Mouse (Mus musculus) olfactory bulb, adult 2 months (tissue): ENCODE measurements around the gene Mrc2. TPM values are rescaled to one million over a fixed set of nuclear protein-coding genes. Genes with fewer than 3 reads are reported as not detected.

Experiments used
- H3K27ac ChIP-seq: fragments of 200-500 bp; 2 replicates; pipeline ENCODE4 v1.5.1; 2012; ENCODE audit warnings: low read depth, low read length; ENCODE audit not compliant: insufficient read depth
- H3K4me1 ChIP-seq: fragments of 200-500 bp; 2 replicates; pipeline ENCODE4 v1.6.1; 2012; ENCODE audit warnings: low read length; ENCODE audit not compliant: control insufficient read depth, insufficient read depth
- H3K4me3 ChIP-seq: fragments of 200-500 bp; 2 replicates; pipeline ENCODE4 v1.5.1; 2012; ENCODE audit warnings: mild to moderate bottlenecking, low read depth, low read length, moderate library complexity; ENCODE audit not compliant: insufficient read depth
- CTCF ChIP-seq: fragments of 200-500 bp; IDR thresholded peaks from 2 replicates; pipeline ENCODE4 v1.5.1; 2012; ENCODE audit warnings: low read depth, mild to moderate bottlenecking, low read length, moderate library complexity; ENCODE audit not compliant: insufficient read depth
- POLR2A ChIP-seq: fragments of 200-500 bp; IDR thresholded peaks from 2 replicates; pipeline ENCODE4 v1.6.1; 2012; ENCODE audit warnings: mild to moderate bottlenecking, low read depth, low read length, moderate library complexity; ENCODE audit not compliant: insufficient read depth
- WGBS: fragments of 180-500 bp; shearing (Covaris S2); methylation state at CpG from one replicate; pipeline ENCODE4 v1.1.7; 2018; 5-methylcytosine and 5-hydroxymethylcytosine counted together
- polyA plus RNA-seq: library from polyadenylated mRNA; stranded (reverse); fragments of >200 nt; gene quantifications from 2 replicates; pipeline ENCODE4 v1.2.4, GENCODE M21; 2012; ENCODE audit warnings: low replicate concordance; ENCODE audit not compliant: missing spikeins, insufficient read depth, insufficient read length

Mrc2 gene
- polyA plus RNA-seq, 1 experiment: not detected

DNA sequence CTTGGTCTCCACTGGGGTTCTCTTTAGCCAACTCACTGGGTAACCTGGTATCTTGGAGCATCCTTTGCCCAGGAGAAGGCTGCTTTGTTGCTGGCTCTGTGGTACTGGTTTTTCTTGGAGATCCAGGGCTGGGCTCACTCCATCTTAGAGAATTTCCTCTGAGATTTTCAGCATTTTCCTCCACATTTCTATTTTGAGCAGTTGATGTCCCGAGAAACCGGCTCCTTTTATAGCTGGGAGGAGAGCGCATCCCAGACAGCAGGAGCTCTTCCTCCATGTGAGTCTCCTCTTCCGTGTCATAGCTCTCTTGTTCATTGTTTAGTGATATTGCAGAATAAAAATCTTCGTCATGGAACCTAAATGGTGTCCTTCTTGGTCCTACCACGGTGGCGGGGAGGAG, 97.8 kb downstream of the Mrc2 start:
- WGBS: 61% methylated on average over 7 of the region's 7 CpGs
- TF ChIP-seq CTCF (no peak), POLR2A (no peak)
- H3K4me1 ChIP-seq: peaks cover 14% of the 10 kb centered on the region; the same call in 1 of the 2 replicates
- no peak overlapping the region for H3K27ac ChIP-seq
- no peak overlapping the region for H3K4me3 ChIP-seq

Other genes with a start within 250 kb of the Mrc2 start
- not detected in 2 replicates for gene Efcab3, start 229.1 kb upstream of the Mrc2 start, polyA plus RNA-seq
- not detected in 2 replicates for gene Mettl2, start 166.2 kb upstream of the Mrc2 start, polyA plus RNA-seq
- not detected in 2 replicates for gene Gm10842, start 145.8 kb upstream of the Mrc2 start, polyA plus RNA-seq
- gene Tlk2, start 113.8 kb upstream of the Mrc2 start, polyA plus RNA-seq: 262 TPM in 1 of 2 replicates, not detected in the other
- not detected in 2 replicates for gene March10, start 164.1 kb downstream of the Mrc2 start, polyA plus RNA-seq